ENCODE assay signal across 9 mouse cellular contexts in genomic region chr6:108668321-108668786, GRCm38 (mm10). TPM values are rescaled to one million over a fixed set of nuclear protein-coding genes. Genes with fewer than 3 reads are reported as not detected.
DNase-seq lines count a peak whose midpoint lies in the region; ATAC-seq lines count a peak whose summit lies in the region.
"Had no signal": no experiment of that assay in that cellular context is flagged by ENCODE, and none has a peak within 500 bp of the region (broad histone marks: within the 10 kb centered on the region; RNA-seq: fewer than 3 reads in every experiment).

No protein-coding gene starts in this region.

- peak overlapping the region; percentile 62 for H3K4me2 ChIP-seq in forebrain, embryonic 16.5 days (ENCODE audit: low read length)
- H3K4me2 ChIP-seq in liver, embryonic 11.5 days: peak overlapping the region; percentile 70
- peak overlapping the region; percentile 58 for H3K4me2 ChIP-seq in stomach, embryonic 14.5 days (replicated peaks; ENCODE audit: low read depth, low read length)

- under 1% methylated on average over 30 of the region's 30 CpGs for WGBS in forebrain, embryonic 16.5 days
- WGBS in liver, embryonic 11.5 days: 3% methylated on average over 30 of the region's 30 CpGs
- WGBS in stomach, embryonic 14.5 days: 1% methylated on average over 30 of the region's 30 CpGs

- H3K27me3 ChIP-seq in forebrain, embryonic 16.5 days (replicated peaks; ENCODE audit: control insufficient read depth, insufficient read depth, low read length): no peaks in the 10 kb centered on the region
- H3K27me3 ChIP-seq in liver, embryonic 11.5 days (replicated peaks; ENCODE audit: control insufficient read depth, insufficient read depth, low read length): peaks cover 3% of the 10 kb centered on the region; the same call in 1 of the 2 replicates
- no peaks in the 10 kb centered on the region for H3K27me3 ChIP-seq in stomach, embryonic 14.5 days (ENCODE audit: control insufficient read depth, insufficient read depth, low read length)
- H3K27me3 ChIP-seq: CH12.LX had no signal

- intact Hi-C loops in heart, postnatal 10 days (cut with DNase I): no loop called here

- peak overlapping the region; percentile 34 for H3K4me3 ChIP-seq in forebrain, embryonic 16.5 days (replicated peaks; ENCODE audit: low read length)
- peak overlapping the region; percentile 30 for H3K4me3 ChIP-seq in liver, embryonic 11.5 days (ENCODE audit: low read depth, low read length)
- peak overlapping the region; percentile 25 for H3K4me3 ChIP-seq in stomach, embryonic 14.5 days (ENCODE audit: low read depth, low read length)

- peak overlapping the region; percentile 11 for H3K27ac ChIP-seq in forebrain, embryonic 16.5 days (ENCODE audit: low read length)
- H3K27ac ChIP-seq in liver, embryonic 11.5 days (ENCODE audit: low read depth, low read length): peak overlapping the region; percentile 38; the same call in 1 of the 2 replicates
- peak overlapping the region; percentile 87 for H3K27ac ChIP-seq in stomach, embryonic 14.5 days (ENCODE audit: low read length)

- H3K36me3 ChIP-seq in forebrain, embryonic 16.5 days (ENCODE audit: control insufficient read depth, insufficient read depth): no peaks in the 10 kb centered on the region
- H3K36me3 ChIP-seq in liver, embryonic 11.5 days (ENCODE audit: control insufficient read depth, insufficient read depth, low read length): peaks cover 3% of the 10 kb centered on the region; the same call in 1 of the 2 replicates
- H3K36me3 ChIP-seq in stomach, embryonic 14.5 days (ENCODE audit: control insufficient read depth, insufficient read depth, low read length): peaks cover 5% of the 10 kb centered on the region

- peak; percentile 86 for ATAC-seq in forebrain, embryonic 16.5 days
- peak; percentile 76 for ATAC-seq in liver, embryonic 11.5 days (replicated peaks; ENCODE audit: low FRiP score)
- peak; percentile 46 for ATAC-seq in monocyte, adult 5-6 weeks (replicated peaks; ENCODE audit: insufficient number of reproducible peaks, low FRiP score, low TSS enrichment, poor library complexity, severe bottlenecking)
- ATAC-seq in stomach, embryonic 14.5 days (ENCODE audit: insufficient number of reproducible peaks, insufficient read depth, low FRiP score, low read depth): peak; percentile 93

- peaks cover 16% of the 10 kb centered on the region for H3K4me1 ChIP-seq in forebrain, embryonic 16.5 days (replicated peaks; ENCODE audit: control insufficient read depth, insufficient read depth, low read length)
- H3K4me1 ChIP-seq in liver, embryonic 11.5 days (replicated peaks; ENCODE audit: control insufficient read depth, insufficient read depth, low read length): peaks cover 11% of the 10 kb centered on the region
- peaks cover 11% of the 10 kb centered on the region; the same call in 1 of the 2 replicates for H3K4me1 ChIP-seq in stomach, embryonic 14.5 days (ENCODE audit: control insufficient read depth, insufficient read depth, low read length)

- peak overlapping the region; percentile 63 for H3K9ac ChIP-seq in forebrain, embryonic 16.5 days (replicated peaks; ENCODE audit: low read depth, low read length)
- H3K9ac ChIP-seq in liver, embryonic 11.5 days (ENCODE audit: low read depth, low read length): peak overlapping the region; percentile 53
- H3K9ac ChIP-seq in stomach, embryonic 14.5 days (replicated peaks; ENCODE audit: low read depth, low read length): peak overlapping the region; percentile 36; the same call in 1 of the 2 replicates

- no peaks in the 10 kb centered on the region for H3K9me3 ChIP-seq in forebrain, embryonic 16.5 days (ENCODE audit: control insufficient read depth, low read length)
- H3K9me3 ChIP-seq in liver, embryonic 11.5 days (ENCODE audit: control insufficient read depth, low read length): no peaks in the 10 kb centered on the region
- H3K9me3 ChIP-seq in stomach, embryonic 14.5 days (ENCODE audit: control insufficient read depth, low read depth, low read length): no peaks in the 10 kb centered on the region

- DNase-seq in CD4-positive helper T cell, adult 2 months (ENCODE audit: low read depth, low spot score): peak; percentile 57
- DNase-seq in cerebellum, adult 18-20 months: peak; percentile 91 to 96
- peak; percentile 94 to 96 for DNase-seq in heart, postnatal 10 days
- DNase-seq in kidney, postnatal 25 days: peak; percentile 89 to 96
- peak; percentile 74 for DNase-seq in liver, embryonic 11.5 days (ENCODE audit: low spot score)

RNA-seq across cellular contexts. Expression of gene Bhlhe40, which starts 7.9 kb away (rescaled TPM):
- polyA plus RNA-seq in forebrain, embryonic 16.5 days (2015; fragmentation: Nextera tagmentation; extraction: Ambion mirVana): 6.5 and 7.9 TPM in 2 replicates
- total RNA-seq in heart, postnatal 10 days (2021): 10 to 100 TPM; 40.0 to 40.8 TPM
- 8.3 and 8.9 TPM in 2 replicates for polyA plus RNA-seq in liver, embryonic 11.5 days (2014; fragmentation: Nextera tagmentation; extraction: Ambion mirVana)
- total RNA-seq in monocyte, adult 5-6 weeks (2017): 293 to 388 TPM (median 305 TPM) in 3 replicates
- 19.8 and 25.1 TPM in 2 replicates for polyA plus RNA-seq in stomach, embryonic 14.5 days (2014; fragmentation: Nextera tagmentation; extraction: Ambion mirVana)

Comparison
In these comparisons a context has a peak if more than half of its experiments do, and no peak if none do; other contexts are left out.
1. Peak in every context shown above with its lines: DNase-seq, ATAC-seq, H3K4me3 ChIP-seq and H3K27ac ChIP-seq.
2. H3K27ac ChIP-seq: peak in every context shown above with its lines; median percentile 87 in stomach, embryonic 14.5 days; 38 in liver, embryonic 11.5 days; 11 in forebrain, embryonic 16.5 days.